Mouse (Mus musculus) lung, postnatal 0 days (tissue): ENCODE results near the gene Gm37240. TPM values are rescaled to one million over a fixed set of nuclear protein-coding genes. Genes with fewer than 3 reads are reported as not detected.
"Not testable (repeated sequence)": the region's sequence is repeated elsewhere in the genome, so short reads cannot be mapped to it uniquely, and the experiment has no call there.

Experiments used
- ATAC-seq: fragments of 200-750 bp; cut with Nextera tagmentation; 2 replicates; pipeline ENCODE4 v1.8.0; 2017; ENCODE audit warnings: moderate library complexity
- DNase-seq: peaks from one replicate; pipeline ENCODE4 v3.0.0-alpha.2; 2016; ENCODE audit warnings: low spot score
- H3K27ac ChIP-seq: fragments of 300-500 bp; sonication (generic); 2 replicates; pipeline ENCODE4 v1.5.1; 2014; ENCODE audit warnings: antibody characterized with exemption, mild to moderate bottlenecking, low read length, mixed read lengths
- H3K27me3 ChIP-seq: fragments of 300-500 bp; sonication (generic); replicated peaks from 2 replicates; pipeline ENCODE4 v1.6.1; 2014; ENCODE audit warnings: low read length, mixed read lengths; ENCODE audit not compliant: insufficient read depth
- H3K36me3 ChIP-seq: fragments of 300-500 bp; sonication (generic); 2 replicates; pipeline ENCODE4 v1.6.1; 2014; ENCODE audit warnings: low read length, mixed read lengths; ENCODE audit not compliant: insufficient read depth
- H3K4me1 ChIP-seq: fragments of 300-500 bp; sonication (generic); 2 replicates; pipeline ENCODE4 v1.6.1; 2014; ENCODE audit warnings: antibody characterized with exemption, low read depth, low read length, mixed read lengths; ENCODE audit not compliant: insufficient read depth
- H3K4me2 ChIP-seq: fragments of 300-500 bp; sonication (generic); replicated peaks from 2 replicates; pipeline ENCODE4 v1.6.1; 2014; ENCODE audit warnings: low read depth, mild to moderate bottlenecking, low read length, moderate library complexity, mixed read lengths
- H3K4me3 ChIP-seq: fragments of 300-500 bp; sonication (generic); 2 replicates; pipeline ENCODE4 v1.5.1; 2014; ENCODE audit warnings: low read depth, low read length
- H3K9ac ChIP-seq: fragments of 300-500 bp; sonication (generic); replicated peaks from 2 replicates; pipeline ENCODE4 v1.6.1; 2014; ENCODE audit warnings: low read depth, mild to moderate bottlenecking
- H3K9me3 ChIP-seq: fragments of 300-500 bp; sonication (generic); 2 replicates; pipeline ENCODE4 v1.6.1; 2016; ENCODE audit warnings: low read length, mixed read lengths
- CTCF ChIP-seq: IDR thresholded peaks from 2 replicates; pipeline ENCODE4 v1.5.1; 2016; ENCODE audit warnings: antibody characterized with exemption, mild to moderate bottlenecking
- EP300 ChIP-seq: IDR thresholded peaks from 2 replicates; pipeline ENCODE4 v1.6.1; 2016; ENCODE audit warnings: antibody characterized with exemption, mild to moderate bottlenecking, control low read depth
- WGBS: fragments of 180-500 bp; shearing (Covaris S2); extraction: QIAGEN DNeasy Blood & Tissue Kit; methylation state at CpG from one replicate; pipeline ENCODE4 v1.1.7; 2014; 5-methylcytosine and 5-hydroxymethylcytosine counted together
- polyA plus RNA-seq: library from polyadenylated mRNA; unstranded; fragments of >200 nt; fragmentation: Nextera tagmentation; extraction: Ambion mirVana; gene quantifications from 2 replicates; pipeline ENCODE4 v1.2.1, GENCODE M21; 2015

The Gm37240 gene
- polyA plus RNA-seq, 1 experiment from 2014 or later: 8.9 TPM

- no peak overlapping the region for H3K27ac ChIP-seq
- TF ChIP-seq CTCF (no peak), EP300 (no peak)
- H3K36me3 ChIP-seq: no peaks in the 10 kb centered on the region
- no peak for ATAC-seq
- H3K27me3 ChIP-seq: no peaks in the 10 kb centered on the region
- peak overlapping the region; percentile 40 for H3K4me2 ChIP-seq
- 22% methylated on average over 6 of the region's 6 CpGs for WGBS
- no peaks in the 10 kb centered on the region for H3K9me3 ChIP-seq
- 0 out of 2 replicates have a peak, but pooled peaks cover 2% of the 10 kb centered on the region for H3K4me1 ChIP-seq
- no peak overlapping the region for H3K9ac ChIP-seq
- no peak for DNase-seq
- peak overlapping the region; percentile 71; the same call in 1 of the 2 replicates for H3K4me3 ChIP-seq
These were observed 314.0 kb downstream of the Gm37240 start for GRCm38 (mm10) chr3:85573216-85573863.

- H3K4me2 ChIP-seq, ATAC-seq, H3K4me1 ChIP-seq, H3K4me3 ChIP-seq, H3K9ac ChIP-seq, DNase-seq, H3K9me3 ChIP-seq, H3K27me3 ChIP-seq, H3K36me3 ChIP-seq, H3K27ac ChIP-seq: not testable (repeated sequence)
- WGBS: 91% methylated on average over 8 of the region's 8 CpGs
These were observed 314.8 kb downstream of the Gm37240 start for GRCm38 (mm10) chr3:85572502-85572901.

GRCm38 (mm10) chr3:85571276-85571675, 316.0 kb downstream of the Gm37240 start:
- H3K27me3 ChIP-seq: no peaks in the 10 kb centered on the region
- no peaks in the 10 kb centered on the region for H3K36me3 ChIP-seq
- peak; percentile 91 for DNase-seq
- 38% methylated on average over 2 of the region's 2 CpGs for WGBS
- 0 out of 2 replicates have a peak, but pooled peaks cover 2% of the 10 kb centered on the region for H3K4me1 ChIP-seq
- H3K4me3 ChIP-seq: no peak overlapping the region
- TF ChIP-seq EP300: 0 out of 2 replicates have a peak, but pooled peaks have one; percentile 15
- TF ChIP-seq CTCF: peak; percentile 87
- H3K4me2 ChIP-seq: no peak overlapping the region
- no peak overlapping the region for H3K27ac ChIP-seq
- H3K9ac ChIP-seq: no peak overlapping the region
- no peaks in the 10 kb centered on the region for H3K9me3 ChIP-seq
- no peak for ATAC-seq

- no peak for ATAC-seq
- 50% methylated on average over 2 of the region's 2 CpGs for WGBS
These were observed 322.7 kb downstream of the Gm37240 start for GRCm38 (mm10) chr3:85564603-85565002.

GRCm38 (mm10) chr3:85553731-85554277, 333.5 kb downstream of the Gm37240 start:
- Histone ChIP-seq H3K4me1 (no peaks in the 10 kb centered on the region), H3K27ac (no peak overlapping the region), H3K36me3 (no peaks in the 10 kb centered on the region), H3K4me3 (no peak overlapping the region), H3K9ac (no peak overlapping the region), H3K9me3 (no peaks in the 10 kb centered on the region), H3K4me2 (no peak overlapping the region), H3K27me3 (no peaks in the 10 kb centered on the region)
- ATAC-seq (no peak), DNase-seq (no peak)
- 82% methylated on average over 6 of the region's 6 CpGs for WGBS
- no peak for TF ChIP-seq EP300
- TF ChIP-seq CTCF: no peak

More at GRCm38 (mm10) chr3:85564603-85565002, 322.7 kb downstream of the Gm37240 start:
- Histone ChIP-seq H3K4me3 (no peak overlapping the region), H3K4me1 (no peaks in the 10 kb centered on the region), H3K4me2 (no peak overlapping the region), H3K9me3 (no peaks in the 10 kb centered on the region), H3K9ac (no peak overlapping the region), H3K36me3 (no peaks in the 10 kb centered on the region), H3K27ac (no peak overlapping the region), H3K27me3 (no peaks in the 10 kb centered on the region)
- no peak for DNase-seq
- no peak for TF ChIP-seq EP300
- TF ChIP-seq CTCF: no peak

GRCm38 (mm10) chr3:85551352-85551751, 336.0 kb downstream of the Gm37240 start:
- ATAC-seq (no peak), DNase-seq (no peak)
- Histone ChIP-seq H3K27me3 (no peaks in the 10 kb centered on the region), H3K36me3 (no peaks in the 10 kb centered on the region), H3K4me1 (no peaks in the 10 kb centered on the region), H3K4me3 (no peak overlapping the region), H3K4me2 (no peak overlapping the region), H3K9me3 (no peaks in the 10 kb centered on the region), H3K9ac (no peak overlapping the region), H3K27ac (no peak overlapping the region)
- WGBS: 66% methylated on average over 2 of the region's 2 CpGs
- TF ChIP-seq CTCF (no peak), EP300 (no peak)
